Mouse (Mus musculus) erythroblast, adult 5-6 weeks (primary cell): ENCODE measurements around the gene Cdk2ap2. TPM values are rescaled to one million over a fixed set of nuclear protein-coding genes. Genes with fewer than 3 reads are reported as not detected.
"Not testable (repeated sequence)": the region's sequence is repeated elsewhere in the genome, so short reads cannot be mapped to it uniquely, and the experiment has no call there.

Experiments
- ATAC-seq: replicated peaks from 2 replicates; pipeline ENCODE4 v1.8.0; 2016; ENCODE audit warnings: moderate number of reproducible peaks, mild to moderate bottlenecking, moderate TSS enrichment, inconsistent platforms; ENCODE audit not compliant: poor library complexity, low FRiP score, severe bottlenecking
- total RNA-seq, 2 experiments: library from RNA; stranded (forward) in 1 of 2; stranded (reverse) in 1 of 2; fragments of 150-400 nt in 1 of 2; fragments of 200-764, 138-1000 nt in 1 of 2; gene quantifications; 2 replicates each; pipeline versions ENCODE4 v1.2.3 to v1.2.4; 2015 to 2017; ENCODE audit warnings: low replicate concordance in 2 of 2

Cdk2ap2 gene
- total RNA-seq, 2 experiments from 2014 or later, result 18.7 to 51.9 TPM

DNA sequence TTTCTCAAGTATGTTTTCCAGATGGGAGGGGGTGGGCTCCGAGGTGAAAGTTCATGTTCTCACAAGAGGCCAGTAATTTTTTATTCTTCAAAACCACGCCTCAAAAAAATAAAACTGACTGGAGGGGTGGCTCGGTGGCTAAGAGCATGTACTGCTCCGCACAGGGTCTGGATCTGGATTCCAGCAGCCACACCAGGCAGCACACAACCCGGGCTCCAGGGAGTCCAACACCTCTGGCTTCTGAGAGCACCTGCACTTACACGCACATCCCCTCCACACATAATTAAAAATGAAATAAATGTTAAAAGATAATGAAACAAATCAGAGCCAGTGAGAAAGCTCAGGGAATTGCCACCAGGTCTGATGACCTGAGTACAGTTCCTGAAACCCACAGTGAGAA, 30.7 kb upstream of the Cdk2ap2 start:
- ATAC-seq, result 0 out of 2 replicates have a peak, but pooled peaks have one; percentile 55

DNA sequence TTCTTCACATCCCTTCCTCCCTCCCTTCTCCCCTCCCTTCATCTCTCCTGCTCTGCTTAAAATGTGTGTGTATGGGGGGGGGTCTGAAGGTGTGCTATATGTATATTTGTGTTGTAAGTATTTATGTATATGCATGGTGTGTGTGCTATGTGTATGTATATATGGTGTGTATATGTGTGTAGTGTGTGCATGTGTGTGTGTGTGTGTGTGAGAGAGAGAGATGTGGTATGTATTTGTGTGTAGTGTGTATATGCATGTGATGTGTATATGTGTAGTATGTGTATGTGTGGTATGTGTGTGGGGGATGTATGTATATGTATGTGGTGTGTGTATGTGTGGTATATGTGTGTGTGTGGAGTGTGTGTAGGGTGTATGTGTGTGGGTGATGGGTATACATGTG, 30.1 kb upstream of the Cdk2ap2 start:
- ATAC-seq, result peak; percentile 60

DNA sequence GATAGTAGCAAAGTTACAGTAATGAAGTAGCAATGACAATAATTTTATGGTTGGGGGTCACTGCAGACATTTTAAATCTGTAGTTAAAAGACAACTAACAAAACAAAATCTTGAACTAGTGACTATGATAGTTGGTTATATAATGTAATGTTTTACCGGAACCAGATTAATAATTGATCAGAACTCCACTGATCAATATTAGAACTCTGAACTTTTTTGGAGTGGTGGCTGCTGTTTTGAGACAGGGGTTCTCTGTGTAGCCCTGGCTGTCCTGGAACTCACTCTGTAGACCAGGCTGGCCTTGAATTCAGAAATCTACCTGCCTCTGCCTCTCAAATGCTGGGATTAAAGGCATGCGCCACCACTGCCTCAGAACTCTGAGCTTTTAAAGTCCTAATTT, 28.7 kb upstream of the Cdk2ap2 start:
- not testable (repeated sequence) for ATAC-seq

DNA sequence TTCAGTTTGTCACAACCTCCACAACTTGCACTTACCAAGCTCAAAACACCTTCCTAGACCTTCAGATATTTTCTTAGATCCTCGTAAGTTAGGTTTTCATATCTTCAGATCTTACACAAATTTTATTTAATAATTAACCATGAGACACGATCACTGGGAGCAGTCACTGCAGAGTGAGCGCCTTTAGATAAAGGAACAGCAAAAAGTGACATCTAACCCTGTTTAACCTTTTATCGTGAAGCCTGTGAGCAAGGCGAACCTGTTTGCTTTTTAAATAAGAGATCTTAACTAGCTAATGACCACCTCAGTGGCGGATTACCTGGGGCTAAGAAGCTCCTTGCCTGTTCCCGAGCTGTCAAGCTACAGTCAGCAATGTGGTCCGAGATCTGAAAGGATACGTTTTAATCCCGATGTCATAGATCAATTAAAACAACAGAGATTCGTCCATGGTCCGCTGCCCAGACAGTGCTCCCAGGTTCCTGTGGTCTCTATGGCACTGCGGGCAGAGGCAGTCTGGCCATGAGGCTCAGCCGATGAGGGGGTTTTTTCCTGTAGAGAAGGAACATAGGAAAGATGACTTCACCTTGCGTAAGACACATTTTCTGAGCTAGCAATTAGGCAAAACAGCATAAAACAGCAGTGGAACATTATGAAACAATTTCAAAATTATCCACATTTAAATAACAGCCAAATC, 28.1 kb upstream of the Cdk2ap2 start:
- no peak for ATAC-seq

DNA sequence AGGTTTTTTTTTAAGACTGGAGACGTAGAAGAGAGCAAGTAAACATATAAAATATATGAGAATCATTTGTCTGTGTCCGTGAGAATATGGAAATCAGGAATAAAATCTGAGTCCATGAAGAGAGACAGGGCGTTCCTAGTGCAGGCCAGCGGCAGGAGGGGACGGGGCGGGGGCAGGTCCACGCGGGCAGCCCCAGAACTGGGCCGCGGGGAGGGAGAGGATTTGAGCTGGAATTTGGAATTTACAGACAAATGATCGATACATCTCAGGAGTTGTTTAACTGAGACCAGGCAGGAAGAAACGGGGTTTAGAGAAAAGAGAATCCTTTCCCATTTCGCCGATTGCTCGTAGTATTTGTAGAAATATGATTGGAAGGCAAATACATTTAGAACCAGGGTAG, 26.7 kb upstream of the Cdk2ap2 start:
- ATAC-seq, result no peak

DNA sequence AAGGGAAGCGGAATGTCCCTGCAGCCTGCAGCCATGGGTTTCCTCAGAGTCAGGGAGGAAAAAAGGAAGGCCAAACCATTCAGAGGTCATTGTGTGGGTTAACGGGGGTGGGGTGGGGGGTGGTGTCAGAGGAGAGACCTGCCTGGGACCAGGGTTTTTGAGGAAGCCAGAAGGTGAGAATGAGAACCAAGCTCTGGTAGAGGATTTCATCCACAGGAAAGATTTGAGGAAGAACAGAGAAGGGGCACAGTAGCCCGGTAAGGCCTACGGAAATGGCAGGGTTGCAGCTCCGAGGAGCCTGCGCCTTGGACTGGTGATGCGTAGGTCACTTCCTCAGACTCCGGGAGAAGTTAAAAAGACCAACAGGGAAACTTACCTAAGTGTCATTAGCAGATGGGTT, 26.2 kb upstream of the Cdk2ap2 start:
- ATAC-seq, result no peak

DNA sequence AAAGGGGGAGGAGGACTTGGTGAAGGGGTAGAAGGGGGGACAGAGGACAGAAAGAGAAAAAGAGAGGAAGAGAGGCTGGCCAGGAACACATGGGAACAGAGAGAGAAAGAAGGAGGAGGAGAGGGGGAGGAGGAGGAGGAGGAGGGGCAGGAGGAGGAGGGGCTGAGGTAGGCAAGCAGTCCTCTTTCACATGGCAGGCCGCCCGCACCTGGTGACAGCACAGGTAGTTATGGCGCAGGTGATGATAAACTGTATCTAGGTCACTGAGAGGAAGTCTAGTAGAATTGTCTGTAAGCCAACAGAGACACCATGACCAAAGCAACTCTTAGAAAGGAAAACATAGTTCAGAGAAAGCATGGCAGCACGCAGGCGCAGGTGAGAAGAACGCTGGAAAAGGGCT, 25.6 kb upstream of the Cdk2ap2 start:
- no peak for ATAC-seq

DNA sequence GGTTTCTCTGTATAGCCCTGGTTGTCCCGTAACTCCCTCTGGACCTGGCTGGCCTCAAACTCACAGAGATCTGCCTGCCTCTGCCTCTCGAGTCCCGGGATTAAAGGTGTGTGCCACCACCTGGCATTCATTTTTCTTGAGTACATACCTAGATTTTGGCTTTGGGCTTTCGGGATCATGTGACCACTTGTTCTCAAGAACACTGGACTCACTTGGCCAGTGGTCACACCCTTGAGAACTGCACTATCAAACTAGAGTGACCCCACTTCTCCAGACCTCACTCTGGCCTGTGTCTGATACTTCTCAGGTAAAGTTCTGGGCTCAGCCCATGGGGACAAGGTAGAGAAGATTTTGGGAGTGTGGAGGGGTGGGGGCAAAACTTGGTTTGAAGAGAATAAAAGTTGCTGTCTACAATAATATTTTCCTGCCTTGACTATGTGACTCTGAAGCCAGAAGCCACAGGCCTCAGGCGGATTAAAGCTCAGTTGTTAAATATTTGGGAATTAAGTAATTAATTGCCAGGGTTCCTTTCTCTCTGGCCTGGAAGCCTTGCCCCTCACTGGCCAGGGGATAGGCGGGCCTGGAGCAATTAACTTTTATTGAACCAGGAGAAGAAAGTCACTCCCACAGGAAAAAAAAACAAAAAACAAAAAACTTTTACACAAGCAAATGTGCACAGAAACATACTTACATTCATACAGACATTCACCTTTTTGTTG, 24.1 kb upstream of the Cdk2ap2 start:
- no peak for ATAC-seq

DNA sequence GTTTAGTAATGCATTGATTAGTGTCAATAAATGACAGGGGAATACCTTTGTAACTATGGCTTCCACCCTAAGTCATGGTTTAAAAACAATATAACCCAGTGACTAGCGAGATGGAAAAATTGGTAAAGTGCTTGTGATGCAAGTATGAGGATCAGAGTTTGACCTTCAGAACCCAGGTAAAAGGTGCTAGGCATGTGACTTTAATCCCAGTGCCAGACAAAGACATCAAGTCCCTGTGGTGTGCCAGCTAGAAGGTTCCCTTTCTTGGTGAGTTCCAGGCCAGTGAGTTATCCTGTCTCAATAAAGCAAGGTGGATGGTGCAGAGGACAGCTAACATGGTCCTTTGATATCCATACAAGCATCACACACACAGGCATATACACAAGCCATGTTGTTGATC, 21.5 kb upstream of the Cdk2ap2 start:
- ATAC-seq, result no peak

DNA sequence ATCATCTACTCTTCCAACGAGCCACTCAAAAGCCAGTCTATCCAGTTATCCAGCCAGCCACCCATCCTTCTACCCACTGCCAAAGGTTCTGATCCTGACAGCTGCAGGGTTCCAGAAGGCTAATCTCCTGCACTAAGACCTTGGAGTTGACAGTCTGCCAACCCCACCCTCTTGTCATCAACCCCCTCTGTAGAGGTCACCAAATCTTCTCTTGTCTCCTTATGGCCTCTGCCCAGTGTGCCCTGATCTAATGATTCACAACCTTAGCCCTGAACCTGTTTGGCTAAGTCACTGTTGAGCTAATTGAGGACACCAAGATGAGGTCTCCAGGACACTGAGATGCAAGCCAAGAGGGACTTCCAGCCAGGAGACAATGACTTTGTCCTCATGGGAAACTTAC, 17.4 kb upstream of the Cdk2ap2 start:
- peak; percentile 66 for ATAC-seq

DNA sequence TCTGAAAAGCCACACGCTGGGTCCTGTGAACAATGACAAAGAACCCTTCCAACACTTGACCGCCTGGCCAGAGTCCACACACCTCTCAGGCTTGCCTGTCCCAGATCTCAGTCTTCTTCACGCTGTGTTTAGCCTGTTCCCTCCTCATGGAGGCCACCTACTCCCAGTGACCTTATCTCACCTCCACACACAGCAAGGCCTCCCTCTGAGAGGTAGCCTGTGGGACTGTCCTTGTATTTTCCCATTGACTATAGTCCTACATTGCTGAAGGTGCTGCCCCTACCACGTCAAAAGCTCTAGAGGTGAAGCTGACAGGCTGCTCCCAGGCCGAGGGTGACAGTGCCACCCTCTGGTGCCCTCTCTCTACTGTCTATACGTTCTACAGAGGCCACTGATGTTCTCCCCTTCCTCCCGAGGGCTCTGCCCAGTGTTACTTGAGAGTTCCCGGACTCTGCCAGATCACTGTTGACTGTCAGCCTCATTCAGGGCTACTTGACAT, 16.4 kb upstream of the Cdk2ap2 start:
- ATAC-seq, result peak; percentile 82

DNA sequence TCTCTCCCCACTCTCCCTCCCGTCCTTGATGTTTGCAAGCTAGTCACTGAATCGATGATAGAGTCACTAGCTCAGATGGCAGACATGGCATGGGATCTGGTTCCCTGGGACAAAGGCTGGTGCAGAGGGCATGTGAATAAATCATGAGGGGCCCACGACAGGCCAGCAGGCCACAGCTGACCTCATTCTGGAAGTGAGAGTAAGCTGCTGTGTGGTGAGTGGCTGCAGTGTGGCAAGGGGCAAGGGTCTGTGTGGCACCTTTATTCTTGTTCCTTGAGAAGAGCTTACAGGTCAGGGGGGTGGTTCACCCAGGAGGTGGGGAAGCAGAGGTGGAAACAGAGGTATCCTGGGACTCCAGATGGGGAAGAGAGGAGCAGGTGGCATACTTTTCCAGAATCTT, 15.6 kb upstream of the Cdk2ap2 start, which contains the start of gene Cabp2:
TSS of gene Cabp2 (plus strand) at position 185 of the 400 bp plus-strand sequence.
- ATAC-seq, result no peak

DNA sequence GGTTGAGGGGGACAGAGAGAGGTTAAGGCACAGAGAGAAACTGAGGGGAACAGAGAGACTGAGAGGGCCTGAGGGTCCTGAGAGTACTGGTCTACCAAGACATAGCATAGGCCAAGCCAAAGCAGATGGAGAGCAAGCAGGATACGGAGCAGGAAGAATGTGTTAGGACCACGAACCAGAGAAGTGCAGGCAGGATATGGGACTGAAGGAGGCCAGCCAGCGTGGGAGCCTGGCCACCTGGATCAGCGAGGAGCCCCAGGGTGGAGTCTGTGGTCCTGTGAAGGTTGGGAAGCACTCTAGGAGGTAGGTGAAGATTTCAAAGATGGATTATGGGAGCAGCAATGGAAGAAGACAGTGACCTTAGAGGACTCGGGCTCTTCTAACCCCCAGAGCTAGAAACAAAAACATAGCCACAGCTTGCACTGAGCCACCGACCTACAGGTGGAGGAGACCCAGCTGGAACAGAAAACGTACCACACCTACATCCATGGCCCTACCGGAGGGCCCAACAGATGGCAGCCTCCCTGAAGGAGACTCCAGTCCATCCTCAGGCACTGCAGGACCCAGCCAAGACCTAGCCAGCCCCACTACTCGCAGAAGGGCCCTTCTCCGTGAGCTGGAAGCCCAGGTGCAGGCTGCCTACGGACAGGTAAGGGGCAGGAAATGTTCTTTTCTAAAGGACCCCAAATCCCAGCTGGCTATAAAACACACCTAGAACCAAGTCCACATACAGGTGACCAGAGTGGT, 14.6 kb upstream of the Cdk2ap2 start:
- ATAC-seq, result no peak

DNA sequence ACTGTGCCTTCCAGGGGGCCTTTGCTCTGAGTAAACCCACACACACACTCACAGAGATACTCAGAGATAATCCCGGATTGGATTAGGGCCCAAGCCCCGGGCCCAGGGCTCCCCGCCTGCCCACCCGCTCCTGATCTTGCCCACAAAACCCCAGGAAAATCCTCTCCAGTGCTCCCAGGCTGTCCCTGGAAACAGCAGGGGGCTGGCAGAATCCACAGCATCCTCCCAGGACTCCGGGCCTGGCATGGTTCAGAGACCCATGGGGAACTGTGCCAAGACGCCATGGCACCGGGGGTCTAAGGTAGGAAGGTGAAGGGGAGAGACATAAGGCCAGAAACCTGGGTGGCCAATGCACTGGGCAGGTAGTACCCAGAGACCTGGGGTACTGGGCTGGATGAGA, 13.7 kb upstream of the Cdk2ap2 start:
- no peak for ATAC-seq

DNA sequence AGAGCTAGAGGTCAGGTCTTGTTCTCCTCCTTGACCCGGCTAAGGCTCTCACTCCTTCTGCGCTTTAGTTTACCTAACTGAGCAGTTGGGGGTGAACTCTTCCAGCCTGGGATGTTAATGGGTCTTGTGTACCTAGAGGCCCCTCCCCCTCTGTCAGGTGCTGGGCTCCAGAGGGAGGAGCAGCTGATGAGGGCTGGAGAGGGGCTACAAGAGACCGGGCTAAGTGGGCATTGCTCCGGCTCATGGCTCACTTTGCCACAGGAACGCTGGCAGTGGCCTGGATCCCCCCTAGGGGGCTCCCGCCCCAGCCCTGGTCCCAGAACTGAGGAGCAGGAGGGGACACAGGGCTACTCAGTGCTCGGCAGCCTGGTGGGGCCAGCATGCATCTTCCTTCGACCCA, 13.2 kb upstream of the Cdk2ap2 start:
- no peak for ATAC-seq

DNA sequence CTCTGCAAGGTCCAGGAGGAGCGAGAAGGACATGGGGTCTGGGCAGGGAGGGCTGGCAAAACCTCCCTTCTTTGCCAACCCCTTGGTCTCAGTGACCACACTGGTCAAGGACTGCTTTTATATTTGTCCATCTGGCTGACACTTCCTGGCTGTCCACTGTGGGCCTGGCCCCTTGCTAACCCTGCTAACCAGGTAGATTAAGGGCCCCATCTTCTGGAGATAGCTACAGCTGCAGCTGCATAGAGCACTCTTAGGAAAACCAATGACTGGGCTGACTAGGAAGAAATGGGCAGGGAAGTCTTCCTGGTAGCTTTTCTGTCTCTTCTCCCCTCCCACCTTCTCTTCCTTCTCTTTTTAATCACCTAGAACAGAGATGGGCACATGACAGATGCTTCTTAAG, 12.0 kb upstream of the Cdk2ap2 start:
- ATAC-seq, result no peak

DNA sequence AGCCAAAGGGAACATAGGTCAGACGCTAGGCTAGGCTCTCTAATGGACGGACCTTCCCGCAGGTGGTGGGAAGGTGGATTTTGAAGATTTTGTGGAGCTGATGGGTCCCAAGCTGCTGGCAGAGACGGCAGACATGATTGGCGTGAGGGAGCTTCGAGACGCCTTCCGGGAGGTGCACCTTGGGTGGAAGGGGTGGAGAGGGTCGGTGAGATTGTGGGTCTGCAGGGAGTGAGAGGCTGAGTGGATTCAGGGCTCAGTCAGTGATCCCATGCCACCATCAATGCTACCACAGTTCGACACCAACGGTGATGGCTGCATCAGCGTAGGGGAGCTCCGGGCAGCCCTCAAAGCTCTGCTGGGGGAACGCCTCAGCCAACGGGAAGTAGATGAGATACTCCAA, 10.8 kb upstream of the Cdk2ap2 start:
- ATAC-seq, result no peak

DNA sequence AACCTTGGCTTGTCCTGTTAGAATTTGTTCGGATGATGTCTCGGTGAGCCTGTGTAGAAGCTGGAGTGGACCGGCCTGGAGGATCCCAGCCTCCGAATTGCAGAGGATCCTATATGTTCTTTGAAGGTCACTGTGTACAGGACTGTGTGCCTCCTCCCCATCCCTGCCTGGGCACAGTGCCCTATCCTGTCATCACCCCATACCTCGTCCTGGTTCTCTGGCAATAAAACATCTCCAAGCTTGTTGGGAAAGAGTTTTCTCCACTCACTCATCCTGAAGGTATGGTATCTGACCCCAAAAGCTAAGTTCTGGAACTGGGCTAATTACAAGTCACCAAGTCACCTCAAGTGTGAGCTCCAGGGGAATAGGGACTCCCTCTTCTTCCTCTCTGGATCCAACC, 9.9 kb upstream of the Cdk2ap2 start:
- ATAC-seq, result no peak

DNA sequence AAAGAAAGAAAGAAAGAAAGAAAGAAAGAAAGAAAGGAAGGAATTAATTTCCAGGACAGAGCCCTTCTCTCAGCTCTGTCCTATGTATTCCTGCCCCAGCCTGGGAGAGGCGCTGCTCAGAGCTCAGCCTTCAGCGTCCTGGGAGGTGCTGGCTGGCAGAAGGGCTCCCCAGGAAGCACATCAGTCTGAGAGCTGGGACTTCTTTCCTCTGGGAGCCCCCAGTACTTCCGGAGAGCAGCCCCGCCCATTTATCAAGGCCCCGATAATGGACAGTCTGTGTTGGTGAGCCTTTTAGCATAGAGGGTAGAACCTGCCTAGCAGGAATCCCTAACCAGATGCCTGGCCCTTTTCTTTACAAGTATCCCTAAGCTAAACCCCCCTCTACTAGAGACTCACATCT, 8.8 kb upstream of the Cdk2ap2 start:
- no peak for ATAC-seq

DNA sequence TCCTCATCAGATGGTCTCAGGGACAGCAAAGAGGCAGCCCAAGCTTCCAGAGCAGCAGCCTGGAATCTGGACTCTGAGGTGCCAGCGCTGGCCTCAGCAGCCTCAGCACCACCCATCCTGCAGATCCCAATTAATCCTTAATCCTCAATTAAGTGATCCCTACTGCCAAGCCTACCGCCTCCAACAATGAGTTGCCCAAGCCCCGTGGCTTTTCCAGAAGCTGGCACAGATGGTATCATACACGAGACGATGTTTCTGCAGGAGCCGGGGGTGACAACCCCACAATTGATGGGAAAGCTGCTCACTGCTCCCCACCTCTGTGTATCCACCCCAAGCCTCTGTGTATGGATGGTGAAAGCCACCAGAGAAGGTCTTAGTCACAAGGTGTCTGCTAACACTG, 7.9 kb upstream of the Cdk2ap2 start:
- no peak for ATAC-seq

DNA sequence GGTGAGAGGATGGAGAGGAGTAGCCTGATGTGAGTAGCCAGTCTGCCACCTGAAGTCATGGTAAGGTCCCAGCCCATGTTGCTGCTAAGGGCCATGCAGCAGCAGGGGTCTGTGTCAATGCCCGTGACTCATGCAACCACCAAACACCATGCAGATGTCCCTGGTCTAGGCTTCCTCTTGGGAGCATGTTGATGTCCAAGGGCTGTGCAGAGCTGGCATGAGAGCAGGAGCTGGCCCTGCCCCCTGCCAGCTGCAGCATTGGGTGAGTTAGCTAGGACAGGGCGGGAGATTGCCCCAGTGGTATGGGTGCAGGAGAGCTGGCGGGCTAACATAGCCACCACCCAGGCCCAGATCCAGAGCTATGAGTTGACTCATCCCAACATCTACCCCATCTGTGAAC, 6.5 kb upstream of the Cdk2ap2 start:
- ATAC-seq, result no peak
